Mouse (Mus musculus) C2C12 (cell line): ENCODE measurements around the gene Sobp. TPM values are rescaled to one million over a fixed set of nuclear protein-coding genes. Genes with fewer than 3 reads are reported as not detected.

Source experiments
- H3K27me3 ChIP-seq: one replicate; pipeline ENCODE4 v1.6.1; 2011; ENCODE audit not compliant: control insufficient read depth, insufficient read depth, insufficient read length
- H3K36me3 ChIP-seq: one replicate; pipeline ENCODE4 v1.6.1; 2011; ENCODE audit not compliant: control insufficient read depth, insufficient read depth
- H3K4me3 ChIP-seq: one replicate; pipeline ENCODE4 v1.5.1; 2011; ENCODE audit warnings: mild to moderate bottlenecking, control low read depth; ENCODE audit not compliant: poor library complexity, insufficient read depth, severe bottlenecking
- H3K79me2 ChIP-seq: one replicate; pipeline ENCODE4 v1.6.1; 2011; ENCODE audit not compliant: control insufficient read depth, insufficient read depth
- H3K79me3 ChIP-seq: one replicate; pipeline ENCODE4 v1.6.1; 2011; ENCODE audit warnings: low read depth, control low read depth
- H3ac ChIP-seq: one replicate; pipeline ENCODE3; 2011; ENCODE audit warnings: low read depth; ENCODE audit not compliant: control insufficient read depth, insufficient read length
- CEBPB ChIP-seq: IDR thresholded peaks from one replicate; pipeline ENCODE4 v1.6.1; 2011; ENCODE audit warnings: low read depth, mild to moderate bottlenecking, control low read depth, moderate library complexity
- CTCF ChIP-seq: IDR thresholded peaks from one replicate; pipeline ENCODE4 v1.5.1; 2011; ENCODE audit not compliant: control insufficient read depth, insufficient read depth, insufficient read length
- FOSL1 ChIP-seq: IDR thresholded peaks from one replicate; pipeline ENCODE4 v1.8.0; 2011; ENCODE audit warnings: mild to moderate bottlenecking, low read length; ENCODE audit not compliant: poor library complexity, insufficient read depth, severe bottlenecking
- MAX ChIP-seq: IDR thresholded peaks from one replicate; pipeline ENCODE4 v1.6.1; 2011; ENCODE audit warnings: mild to moderate bottlenecking, control low read depth
- MYOD1 ChIP-seq: IDR thresholded peaks from one replicate; pipeline ENCODE4 v1.6.1; 2011; ENCODE audit warnings: low read depth; ENCODE audit not compliant: control insufficient read depth, insufficient read length
- MYOG ChIP-seq: IDR thresholded peaks from one replicate; pipeline ENCODE4 v1.6.1; 2011; ENCODE audit not compliant: control insufficient read depth, insufficient read length; ENCODE audit errors: extremely low read depth
- USF1 ChIP-seq: IDR thresholded peaks from one replicate; pipeline ENCODE4 v1.6.1; 2011; ENCODE audit warnings: low read depth, mild to moderate bottlenecking, control low read depth, moderate library complexity
- polyA plus RNA-seq: library from polyadenylated mRNA; unstranded; fragments of >200 nt; fragmentation: generic; extraction: Trizol; gene quantifications from one replicate; pipeline ENCODE4 v1.2.1, GENCODE M21; 2012; ENCODE audit warnings: missing spikeins

Gene Sobp
- polyA plus RNA-seq, 1 experiment = 1.2 TPM

- Histone ChIP-seq H3K4me3 (no peak overlapping the region), H3K79me3 (no peaks in the 10 kb centered on the region), H3K36me3 (no peaks in the 10 kb centered on the region), H3K79me2 (no peaks in the 10 kb centered on the region), H3ac (no peak overlapping the region), H3K27me3 (no peaks in the 10 kb centered on the region)
- TF ChIP-seq CTCF (no peak), MYOG (no peak), FOSL1 (no peak), MAX (no peak)
Observed at GRCm38 (mm10) chr10:43042591-43043327, 131.6 kb downstream of the Sobp start.

- no peak overlapping the region for H3K4me3 ChIP-seq
- no peaks in the 10 kb centered on the region for H3K27me3 ChIP-seq
- no peaks in the 10 kb centered on the region for H3K79me2 ChIP-seq
- no peaks in the 10 kb centered on the region for H3K36me3 ChIP-seq
- no peak for TF ChIP-seq MYOD1
- no peak for TF ChIP-seq MYOG
- no peak for TF ChIP-seq MAX
- TF ChIP-seq USF1 = no peak
- TF ChIP-seq CEBPB = no peak
- no peak for TF ChIP-seq FOSL1
- TF ChIP-seq CTCF = no peak
- no peaks in the 10 kb centered on the region for H3K79me3 ChIP-seq
- no peak overlapping the region for H3ac ChIP-seq
Observed at GRCm38 (mm10) chr10:43041794-43042193, 132.5 kb downstream of the Sobp start.

- no peak for TF ChIP-seq MAX
- TF ChIP-seq CTCF = no peak
- TF ChIP-seq MYOG = no peak
- no peak for TF ChIP-seq CEBPB
- no peak for TF ChIP-seq USF1
- TF ChIP-seq MYOD1 = no peak
- TF ChIP-seq FOSL1 = no peak
- no peaks in the 10 kb centered on the region for H3K27me3 ChIP-seq
- no peak overlapping the region for H3K4me3 ChIP-seq
- H3K36me3 ChIP-seq = no peaks in the 10 kb centered on the region
- H3ac ChIP-seq = no peak overlapping the region
- no peaks in the 10 kb centered on the region for H3K79me3 ChIP-seq
- H3K79me2 ChIP-seq = no peaks in the 10 kb centered on the region
Observed at GRCm38 (mm10) chr10:43037455-43037793, 136.9 kb downstream of the Sobp start.

GRCm38 (mm10) chr10:43036646-43037454 is 137.5 kb downstream of the Sobp start:
- Histone ChIP-seq H3K4me3 (no peak overlapping the region), H3K79me3 (no peaks in the 10 kb centered on the region)
- no peak for TF ChIP-seq CEBPB
- no peak for TF ChIP-seq USF1
- no peak for TF ChIP-seq FOSL1
- TF ChIP-seq MYOG = no peak
- TF ChIP-seq MYOD1 = no peak
- TF ChIP-seq CTCF = no peak
- no peak for TF ChIP-seq MAX

GRCm38 (mm10) chr10:43035579-43035978 is 138.8 kb downstream of the Sobp start:
- H3K79me2 ChIP-seq = no peaks in the 10 kb centered on the region
- no peaks in the 10 kb centered on the region for H3K79me3 ChIP-seq
- H3K4me3 ChIP-seq = no peak overlapping the region
- H3K27me3 ChIP-seq = no peaks in the 10 kb centered on the region
- H3K36me3 ChIP-seq = no peaks in the 10 kb centered on the region
- no peak overlapping the region for H3ac ChIP-seq
- TF ChIP-seq MYOG (no peak), FOSL1 (no peak), CEBPB (no peak), CTCF (no peak), USF1 (no peak), MYOD1 (no peak), MAX (no peak)

More at GRCm38 (mm10) chr10:43036646-43037454, 137.5 kb downstream of the Sobp start:
- Histone ChIP-seq H3K79me2 (no peaks in the 10 kb centered on the region), H3K36me3 (no peaks in the 10 kb centered on the region), H3ac (no peak overlapping the region), H3K27me3 (no peaks in the 10 kb centered on the region)

- no peak for TF ChIP-seq USF1
- no peak for TF ChIP-seq CEBPB
- TF ChIP-seq MAX = no peak
- no peak overlapping the region for H3K4me3 ChIP-seq
- H3K79me2 ChIP-seq = no peaks in the 10 kb centered on the region
- no peak overlapping the region for H3ac ChIP-seq
- no peaks in the 10 kb centered on the region for H3K36me3 ChIP-seq
- H3K27me3 ChIP-seq = no peaks in the 10 kb centered on the region
- no peaks in the 10 kb centered on the region for H3K79me3 ChIP-seq
Observed at GRCm38 (mm10) chr10:43034811-43035210, 139.5 kb downstream of the Sobp start.
